Mouse (Mus musculus) embryonic fibroblast, embryonic 13.5 days (primary cell): ENCODE results near the gene Dnah9. TPM values are rescaled to one million over a fixed set of nuclear protein-coding genes. Genes with fewer than 3 reads are reported as not detected.

Source experiments
- H3K27ac ChIP-seq: 2 replicates; pipeline ENCODE4 v1.5.1; 2012; ENCODE audit warnings: low read length, control low read depth, inconsistent platforms; ENCODE audit not compliant: insufficient read depth
- H3K4me1 ChIP-seq: 2 replicates; pipeline ENCODE4 v1.6.1; 2011; ENCODE audit warnings: low read length; ENCODE audit not compliant: control insufficient read depth, insufficient read depth
- H3K4me3 ChIP-seq: 2 replicates; pipeline ENCODE4 v1.5.1; 2011; ENCODE audit warnings: mild to moderate bottlenecking, control low read depth, low read length; ENCODE audit not compliant: insufficient read depth
- CTCF ChIP-seq: IDR thresholded peaks from 2 replicates; pipeline ENCODE4 v1.5.1; 2011; ENCODE audit warnings: mild to moderate bottlenecking, control low read depth, low read length, moderate library complexity, borderline replicate concordance; ENCODE audit not compliant: insufficient read depth
- POLR2A ChIP-seq: IDR thresholded peaks from 2 replicates; pipeline ENCODE4 v1.6.1; 2011; ENCODE audit warnings: low read depth, mild to moderate bottlenecking, control low read depth, low read length, moderate library complexity
- polyA plus RNA-seq: library from polyadenylated mRNA; stranded (reverse); fragments of >200 nt; gene quantifications from 2 replicates; pipeline ENCODE4 v1.2.4, GENCODE M21; 2011; ENCODE audit warnings: low read depth; ENCODE audit not compliant: missing spikeins, insufficient read length

Dnah9 gene
- polyA plus RNA-seq, 1 experiment, result not detected

DNA sequence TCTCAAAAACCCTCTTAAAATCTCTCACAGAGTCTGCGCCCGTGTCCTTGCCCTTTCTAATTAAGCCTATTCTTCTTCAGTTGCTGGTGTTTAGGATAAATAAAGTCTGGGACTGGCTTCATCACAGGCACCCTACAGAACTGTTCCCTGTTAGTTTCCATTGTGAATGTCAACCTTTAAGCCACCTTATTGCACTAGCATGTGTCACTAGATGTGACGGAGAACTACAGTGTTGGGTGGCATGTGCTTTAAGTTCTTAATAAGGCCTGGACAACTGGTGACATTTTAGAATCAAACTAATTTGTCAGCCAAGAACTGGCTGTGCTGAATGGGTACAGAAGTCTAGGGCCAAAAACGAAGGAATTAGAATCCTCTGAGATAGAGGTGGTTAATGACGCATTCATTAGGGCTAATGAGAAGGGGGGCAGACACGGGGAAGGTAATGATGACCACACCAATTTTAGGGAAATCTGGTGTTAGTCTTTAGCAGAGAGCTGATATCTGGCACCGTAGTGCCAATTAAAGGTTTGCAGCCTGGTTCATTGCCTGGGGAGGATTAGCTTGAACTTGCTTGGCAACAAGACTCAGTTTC, 84.6 kb downstream of the Dnah9 start:
- TF ChIP-seq CTCF, result no peak
- TF ChIP-seq POLR2A, result no peak
- H3K4me3 ChIP-seq, result no peak overlapping the region
- H3K27ac ChIP-seq, result no peak overlapping the region
- H3K4me1 ChIP-seq, result no peaks in the 10 kb centered on the region

DNA sequence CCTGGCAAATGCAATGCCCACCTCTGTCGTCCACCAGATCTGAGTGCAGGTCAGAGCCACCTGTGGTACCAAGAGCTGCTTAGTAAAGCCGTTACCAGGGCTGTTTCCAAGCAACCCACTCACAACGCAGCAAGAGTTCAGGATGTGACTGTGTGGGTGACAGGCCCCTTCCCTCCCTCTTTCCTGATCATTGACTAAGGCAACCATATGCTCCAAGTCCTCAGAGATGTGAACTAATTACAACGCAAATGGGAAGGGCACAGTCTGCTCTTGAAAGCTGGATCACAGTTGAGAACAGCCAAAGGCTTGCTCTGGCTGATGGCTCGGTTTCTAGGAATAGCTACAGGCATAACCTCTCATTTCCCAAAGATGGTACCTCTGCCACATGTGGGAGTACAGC, 95.4 kb downstream of the Dnah9 start:
- H3K27ac ChIP-seq, result no peak overlapping the region

DNA sequence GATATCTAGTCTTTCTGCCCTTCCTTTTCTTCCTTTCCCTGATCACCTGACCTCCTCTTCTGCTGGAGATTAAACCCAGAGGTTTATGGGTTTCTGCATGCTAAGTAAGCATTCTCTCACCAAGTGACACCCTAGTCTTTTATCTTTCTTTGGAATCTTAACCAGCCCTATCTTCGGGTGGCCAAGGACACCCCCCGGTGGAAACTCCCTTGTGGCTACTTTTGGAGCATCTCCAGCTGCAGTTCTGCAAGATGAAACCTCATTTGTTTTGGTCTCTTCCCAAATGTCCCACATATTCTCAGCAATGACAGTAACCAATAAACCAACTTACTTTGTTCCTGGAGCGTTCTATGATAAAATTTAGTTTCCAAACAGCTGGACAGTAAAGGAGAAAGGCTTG, 109.4 kb downstream of the Dnah9 start:
- no peak overlapping the region for H3K27ac ChIP-seq
- TF ChIP-seq CTCF (no peak), POLR2A (no peak)
- H3K4me1 ChIP-seq, result no peaks in the 10 kb centered on the region
- H3K4me3 ChIP-seq, result no peak overlapping the region

More for the DNA sequence above, 95.4 kb downstream of the Dnah9 start:
- no peak for TF ChIP-seq POLR2A
- TF ChIP-seq CTCF, result no peak
- Histone ChIP-seq H3K4me3 (no peak overlapping the region), H3K4me1 (no peaks in the 10 kb centered on the region)

DNA sequence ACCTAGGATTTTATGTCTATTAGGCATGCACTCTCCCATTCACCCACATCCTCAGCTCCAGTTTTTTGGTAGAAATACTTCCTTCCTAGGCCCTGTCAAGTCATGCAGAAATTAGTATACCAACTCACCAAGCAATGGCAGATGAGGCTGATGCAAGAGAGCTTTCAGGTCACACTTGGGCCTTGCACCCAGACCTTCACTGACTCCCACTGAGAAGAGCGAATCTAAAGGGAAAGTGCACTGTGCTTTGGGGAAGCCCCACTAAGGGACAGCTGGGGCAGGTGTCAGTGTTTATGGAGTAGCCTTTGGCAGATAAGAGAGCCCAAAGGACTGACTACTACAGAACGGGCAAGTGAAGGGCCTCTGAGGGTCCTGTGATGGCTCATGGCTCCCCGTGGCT, 117.1 kb downstream of the Dnah9 start:
- no peak for TF ChIP-seq CTCF
- TF ChIP-seq POLR2A, result no peak
- Histone ChIP-seq H3K27ac (no peak overlapping the region), H3K4me1 (no peaks in the 10 kb centered on the region; the same call in 1 of the 2 replicates), H3K4me3 (no peak overlapping the region)

DNA sequence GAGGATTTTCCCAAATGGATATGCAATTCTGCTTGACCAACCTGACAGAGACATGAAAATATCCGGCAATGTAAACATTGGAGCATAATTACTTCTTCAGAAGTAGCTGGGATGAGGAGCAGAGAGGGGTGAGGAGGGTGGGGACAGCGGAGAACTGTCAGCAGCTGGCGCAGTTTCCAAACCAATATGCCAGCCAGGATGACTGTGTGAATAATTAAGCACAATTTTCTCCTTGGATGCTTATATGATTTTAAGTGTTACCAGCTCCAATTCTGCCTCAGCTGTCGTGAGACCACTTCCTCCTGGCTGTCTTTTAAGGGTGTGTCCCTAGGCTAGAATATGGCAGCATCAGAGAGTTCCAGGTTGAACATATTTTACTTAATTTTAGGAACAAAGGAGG, 119.2 kb downstream of the Dnah9 start:
- Histone ChIP-seq H3K4me3 (no peak overlapping the region), H3K27ac (no peak overlapping the region), H3K4me1 (no peaks in the 10 kb centered on the region; the same call in 1 of the 2 replicates)
- TF ChIP-seq POLR2A, result no peak
- no peak for TF ChIP-seq CTCF

DNA sequence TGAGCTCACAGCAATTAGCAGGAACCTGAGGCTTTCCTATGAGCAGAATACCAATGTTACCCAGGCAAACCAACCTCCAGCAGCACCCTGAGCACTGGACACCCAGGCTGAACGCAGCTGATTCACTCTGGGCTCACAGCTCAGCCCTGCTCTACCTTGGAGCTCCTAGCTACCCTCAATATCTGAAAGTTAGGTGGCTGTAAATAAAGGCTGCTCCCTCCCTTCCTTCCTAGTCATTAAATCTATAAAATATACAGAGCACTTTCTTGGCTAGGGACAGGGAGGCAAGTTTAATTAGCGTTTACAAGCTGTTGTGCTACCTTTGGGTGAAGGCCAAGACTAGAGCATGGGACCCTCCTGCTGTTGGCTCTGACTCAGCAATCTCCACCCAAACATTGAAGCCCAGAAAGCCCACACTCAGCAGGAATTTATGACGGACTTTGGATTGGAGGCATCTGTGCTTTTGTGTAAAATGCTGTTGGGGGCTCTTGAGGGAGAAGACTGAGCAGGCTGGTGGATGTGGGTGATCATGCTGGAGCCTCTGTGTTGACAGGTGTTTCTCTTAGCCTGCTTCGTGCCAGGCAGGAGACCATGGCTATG, 121.7 kb downstream of the Dnah9 start:
- Histone ChIP-seq H3K27ac (no peak overlapping the region), H3K4me3 (no peak overlapping the region), H3K4me1 (peaks cover 4% of the 10 kb centered on the region; the same call in 1 of the 2 replicates)
- TF ChIP-seq CTCF (no peak), POLR2A (no peak)

DNA sequence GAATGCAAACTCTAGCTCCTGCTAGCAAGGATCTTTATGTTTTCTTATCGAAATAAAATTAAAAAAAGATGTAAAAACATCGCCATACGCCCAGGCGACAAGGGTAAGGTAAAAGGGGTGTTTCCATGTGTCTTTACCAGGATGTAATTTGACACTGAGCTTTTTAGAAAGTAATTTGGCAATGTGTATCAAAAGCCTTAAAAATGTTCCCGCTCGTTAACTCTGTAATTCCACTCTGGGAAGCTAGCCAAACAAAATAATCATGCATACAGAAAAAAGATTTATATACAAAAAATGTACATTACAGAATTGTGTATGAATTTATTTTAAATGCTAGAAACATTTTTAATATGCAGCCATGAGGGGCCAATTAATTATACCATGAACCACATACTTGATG, 124.7 kb downstream of the Dnah9 start:
- TF ChIP-seq CTCF, result no peak
- TF ChIP-seq POLR2A, result no peak
- Histone ChIP-seq H3K4me3 (no peak overlapping the region), H3K27ac (no peak overlapping the region), H3K4me1 (peaks cover 4% of the 10 kb centered on the region; the same call in 1 of the 2 replicates)

DNA sequence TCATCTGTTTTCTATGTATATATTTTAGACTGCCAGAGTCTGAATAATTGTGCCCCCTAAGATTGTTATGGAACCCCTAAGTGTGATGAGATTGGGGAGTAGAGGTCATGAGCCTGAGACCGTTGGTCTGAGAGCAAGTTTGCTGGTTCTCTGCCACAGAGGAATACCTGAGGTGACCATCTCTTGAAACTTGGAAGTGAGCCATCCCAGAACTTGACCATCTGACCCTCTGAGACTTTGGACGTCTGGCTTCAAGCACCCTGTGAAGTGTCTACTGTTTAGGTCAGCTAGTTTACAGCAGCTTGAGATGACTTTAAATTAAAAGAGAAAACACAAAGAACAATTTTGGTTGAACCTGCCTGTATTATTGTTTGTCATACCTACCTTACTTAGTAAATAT, 125.8 kb downstream of the Dnah9 start:
- Histone ChIP-seq H3K4me3 (no peak overlapping the region), H3K4me1 (peaks cover 4% of the 10 kb centered on the region; the same call in 1 of the 2 replicates), H3K27ac (no peak overlapping the region)
- TF ChIP-seq CTCF (no peak), POLR2A (no peak)

DNA sequence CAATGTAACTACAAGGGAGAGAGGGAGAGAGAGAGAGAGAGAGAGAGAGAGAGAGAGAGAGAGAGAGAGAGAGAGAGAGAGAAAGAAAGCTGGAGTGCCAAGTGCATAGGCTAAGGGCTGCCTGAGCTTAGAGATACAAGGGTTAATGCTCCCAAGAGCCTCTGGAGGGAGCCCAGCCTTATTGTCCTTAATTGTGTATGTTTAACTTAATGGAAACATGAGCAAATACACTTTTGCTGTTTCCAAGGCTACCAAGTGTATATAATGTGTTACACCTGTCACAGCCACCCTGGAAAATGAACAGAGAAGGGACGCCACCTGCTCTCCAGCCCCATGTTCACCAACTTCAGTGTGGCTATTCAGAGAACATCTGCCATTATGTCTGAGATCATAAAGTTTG, 142.6 kb downstream of the Dnah9 start:
- Histone ChIP-seq H3K4me3 (no peak overlapping the region), H3K4me1 (no peaks in the 10 kb centered on the region), H3K27ac (no peak overlapping the region)
- TF ChIP-seq CTCF (no peak), POLR2A (no peak)

DNA sequence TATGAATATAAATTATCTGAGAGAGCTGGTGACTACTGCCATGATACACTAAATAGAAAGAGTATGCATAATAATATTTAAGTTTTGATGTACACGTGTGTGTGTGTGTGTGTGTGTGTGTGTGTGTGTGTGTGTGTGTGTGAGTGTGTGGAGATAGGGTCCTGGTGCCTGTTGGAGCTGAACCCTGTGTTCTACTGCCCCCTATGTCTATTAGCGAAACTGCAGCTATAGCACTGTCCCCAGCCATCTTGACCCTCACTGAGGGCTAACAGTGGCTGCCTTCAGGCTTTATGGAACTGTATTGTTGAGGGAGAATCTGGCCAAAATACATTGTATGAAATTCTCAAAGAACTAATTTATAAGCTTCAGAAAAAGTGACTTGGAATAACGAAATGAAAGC, 192.5 kb downstream of the Dnah9 start:
- Histone ChIP-seq H3K4me1 (no peaks in the 10 kb centered on the region), H3K4me3 (no peak overlapping the region), H3K27ac (no peak overlapping the region)
- TF ChIP-seq POLR2A (no peak), CTCF (no peak)

DNA sequence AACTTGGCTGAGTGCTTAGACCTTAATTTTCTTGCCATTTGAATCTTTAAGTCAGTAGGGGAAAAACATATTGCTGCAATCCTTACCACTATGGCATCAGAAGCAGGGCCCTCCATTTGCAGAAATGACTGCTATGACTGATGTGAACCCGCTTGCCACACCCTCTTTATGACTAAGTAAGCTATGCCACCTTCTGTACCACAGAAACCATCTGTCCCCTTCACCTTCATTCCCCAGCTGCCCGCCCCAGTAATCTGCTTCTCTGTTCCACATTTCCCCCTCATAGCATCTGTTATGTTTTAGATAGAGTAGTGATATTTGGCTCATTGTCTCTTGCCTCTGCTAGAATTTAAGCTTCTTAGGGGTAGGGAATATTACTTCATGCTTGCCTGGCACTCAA, 237.6 kb downstream of the Dnah9 start:
- no peak overlapping the region for H3K4me3 ChIP-seq
- TF ChIP-seq CTCF, result no peak
- no peak for TF ChIP-seq POLR2A
- H3K27ac ChIP-seq, result no peak overlapping the region
- H3K4me1 ChIP-seq, result no peaks in the 10 kb centered on the region
